ENCODE assay signal across 16 mouse cellular contexts in the genomic region with DNA sequence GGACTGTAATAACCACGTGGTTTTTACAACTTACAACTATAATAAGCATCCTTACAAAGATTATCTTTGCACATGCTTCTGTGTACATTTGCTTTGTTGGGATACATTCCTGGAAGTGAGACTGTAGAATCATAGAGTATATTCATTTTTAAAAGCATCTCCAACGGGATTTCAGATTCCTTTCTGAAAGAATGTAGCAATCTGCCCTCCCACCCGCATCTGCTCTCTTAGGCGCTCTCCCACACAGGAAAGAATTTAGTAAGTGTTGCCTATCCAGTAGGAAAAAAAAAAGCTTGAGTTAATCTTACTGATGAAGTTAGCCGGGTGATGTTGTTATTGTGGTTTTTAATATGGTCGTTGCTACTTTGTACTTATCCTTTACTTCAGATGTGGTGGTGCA.
A peak's percentile ranks its signal among the peaks of the same experiment; 100 is the strongest.
DNase-seq lines count a peak whose midpoint lies in the region; ATAC-seq lines count a peak whose summit lies in the region.
"Had no signal": no experiment of that assay in that cellular context is flagged by ENCODE, and none has a peak within 500 bp of the region (broad histone marks: within the 10 kb centered on the region; RNA-seq: fewer than 3 reads in every experiment).

No protein-coding gene starts in this region.

- H3K9ac ChIP-seq in kidney, embryonic 15.5 days, result no peak overlapping the region
- H3K9ac ChIP-seq: forebrain, embryonic 12.5 days; liver, embryonic 12.5 days had no signal

- no peaks in the 10 kb centered on the region for H3K36me3 ChIP-seq in kidney, embryonic 15.5 days
- H3K36me3 ChIP-seq: forebrain, embryonic 12.5 days; heart, embryonic 10.5 days; hindbrain, embryonic 13.5 days; limb, embryonic 12.5 days; liver, embryonic 12.5 days had no signal

- H3K4me2 ChIP-seq in kidney, embryonic 15.5 days, result no peak overlapping the region

- H3K4me1 ChIP-seq in kidney, embryonic 15.5 days, result peaks cover 31% of the 10 kb centered on the region

- peak overlapping the region; percentile 41; the same call in 1 of the 2 replicates for H3K27ac ChIP-seq in kidney, embryonic 15.5 days
- H3K27ac ChIP-seq: forebrain, embryonic 12.5 days; limb, embryonic 12.5 days; liver, embryonic 12.5 days had no signal

- DNase-seq in kidney, adult 8-10 months, result no peak
- DNase-seq in left cerebral cortex, adult 9 months (ENCODE audit: low spot score in 2 of 2), result peak; percentile 31 to 54
- DNase-seq in left cerebral cortex, postnatal 36 days (ENCODE audit: low spot score in 2 of 2), result no peak
- DNase-seq in Muller cell, postnatal 12 days (ENCODE audit: inconsistent ontology term), result peak; percentile 25
- peak; percentile 74 for DNase-seq in layer of hippocampus, adult 9-11 months
- DNase-seq in urinary bladder, postnatal 14 days (ENCODE audit: low spot score), result no peak
- DNase-seq: cerebellum, adult 2 months; lung, embryonic 14.5 days; lung, postnatal 36 days; thymus, adult 18-20 months had no signal

- H3K27me3 ChIP-seq in kidney, embryonic 15.5 days, result 0 out of 2 replicates have a peak, but pooled peaks cover 4% of the 10 kb centered on the region
- H3K27me3 ChIP-seq: hindbrain, embryonic 13.5 days had no signal

- no peak for ATAC-seq in kidney, embryonic 15.5 days (replicated peaks; ENCODE audit: low FRiP score)
- ATAC-seq: liver, embryonic 12.5 days had no signal

- intact Hi-C loops in left cerebral cortex, postnatal 36 days (cut with DNase I), result loop anchor here (5.0 kb wide), 2 partner anchors 103 to 197 kb away; no protein-coding TSS in a partner anchor

- WGBS in kidney, embryonic 15.5 days, result 51% methylated on average over 6 of the region's 6 CpGs

- no peaks in the 10 kb centered on the region for H3K9me3 ChIP-seq in kidney, embryonic 15.5 days (replicated peaks)
- H3K9me3 ChIP-seq: forebrain, embryonic 12.5 days; heart, embryonic 10.5 days; hindbrain, embryonic 13.5 days; limb, embryonic 12.5 days; liver, embryonic 12.5 days had no signal

- H3K4me3 ChIP-seq in kidney, embryonic 15.5 days (replicated peaks), result no peak overlapping the region

Comparison
In these comparisons a context has a peak if more than half of its experiments do, and no peak if none do; other contexts are left out.
1. DNase-seq: peak in left cerebral cortex, adult 9 months (2 of 2), Muller cell, postnatal 12 days (single experiment) and layer of hippocampus, adult 9-11 months (single experiment); none in kidney, adult 8-10 months (0 of 2), left cerebral cortex, postnatal 36 days (0 of 2) and urinary bladder, postnatal 14 days (single experiment).